Mouse (Mus musculus) E14TG2a.4 (cell line): ENCODE data around the gene Tpp1.

Experiments
- CTCF ChIP-seq: conservative IDR thresholded peaks from 2 replicates; pipeline ENCODE4 v1.5.1; 2014; ENCODE audit warnings: low read length
- NANOG ChIP-seq: IDR thresholded peaks from 2 replicates; pipeline ENCODE4 v1.6.1; 2014; ENCODE audit warnings: borderline replicate concordance, low read length, mixed read lengths

GRCm38 (mm10) chr7:105796972-105797371 is 44.9 kb upstream of the Tpp1 start:
- TF ChIP-seq CTCF = no peak
- no peak for TF ChIP-seq NANOG
